Comparison of ENCODE assay signal across 8 mouse cellular contexts in genomic region chr9:78520127-78520779, GRCm38 (mm10). TPM values are rescaled to one million over a fixed set of nuclear protein-coding genes. Genes with fewer than 3 reads are reported as not detected.
DNase-seq lines count a peak whose midpoint lies in the region; ATAC-seq and TF ChIP-seq lines count a peak whose summit lies in the region.

No protein-coding gene starts in this region.

- no peaks in the 10 kb centered on the region for H3K27me3 ChIP-seq in ES-Bruce4 (ENCODE audit: control insufficient read depth, insufficient read depth, low read length, poor library complexity, severe bottlenecking)
- no peaks in the 10 kb centered on the region for H3K27me3 ChIP-seq in forebrain, embryonic 15.5 days

- H3K4me3 ChIP-seq in ES-Bruce4 (ENCODE audit: low read depth, low read length): peak overlapping the region; percentile 98
- H3K4me3 ChIP-seq in forebrain, embryonic 15.5 days: peak overlapping the region; percentile 52

- under 1% methylated on average over 15 of the region's 15 CpGs for WGBS in forebrain, embryonic 15.5 days

- peak; percentile 48 for DNase-seq in MN1 (ENCODE audit: low spot score)
- DNase-seq in kidney, adult 9 months: peak; percentile 57
- peak; percentile 73 for DNase-seq in lung, postnatal 10 days
- DNase-seq in testis, postnatal 10 days (ENCODE audit: low spot score): peak; percentile 71
- no peak for DNase-seq in layer of hippocampus, postnatal 14 days (ENCODE audit: low spot score in 2 of 2)
- DNase-seq in thymus, postnatal 36 days: no peak

- peak overlapping the region; percentile 83 for H3K9ac ChIP-seq in ES-Bruce4 (ENCODE audit: low read depth, poor library complexity, severe bottlenecking)
- H3K9ac ChIP-seq in forebrain, embryonic 15.5 days (replicated peaks): peak overlapping the region; percentile 56

- peak overlapping the region; percentile 99 for H3K27ac ChIP-seq in ES-Bruce4 (ENCODE audit: insufficient read depth, low read length)
- H3K27ac ChIP-seq in forebrain, embryonic 15.5 days (replicated peaks): peak overlapping the region; percentile 82

- peak; percentile 77 for TF ChIP-seq EP300 in ES-Bruce4 (IDR thresholded peaks at IDR 0.05; ENCODE audit: insufficient read depth, low read depth, low read length)

- H3K36me3 ChIP-seq in ES-Bruce4 (ENCODE audit: control insufficient read depth, insufficient read depth, low read length, poor library complexity, severe bottlenecking): peaks cover 29% of the 10 kb centered on the region
- H3K36me3 ChIP-seq in forebrain, embryonic 15.5 days: no peaks in the 10 kb centered on the region

- no peaks in the 10 kb centered on the region for H3K4me1 ChIP-seq in ES-Bruce4 (ENCODE audit: control insufficient read depth, insufficient read depth, low read length)
- peaks cover 19% of the 10 kb centered on the region for H3K4me1 ChIP-seq in forebrain, embryonic 15.5 days

- peak; percentile 34 for TF ChIP-seq POLR2A in ES-Bruce4 (IDR thresholded peaks at IDR 0.05; ENCODE audit: insufficient read depth, low read length)

- peak; percentile 71 for ATAC-seq in forebrain, embryonic 15.5 days (replicated peaks)

- peak overlapping the region; percentile 87 for H3K4me2 ChIP-seq in forebrain, embryonic 15.5 days (replicated peaks)

- no peak for TF ChIP-seq CTCF in ES-Bruce4 (IDR thresholded peaks at IDR 0.05; ENCODE audit: low read depth, low read length)

- H3K9me3 ChIP-seq in ES-Bruce4 (replicated peaks; ENCODE audit: control insufficient read depth, insufficient read depth, low read length, poor library complexity, severe bottlenecking): no peaks in the 10 kb centered on the region
- H3K9me3 ChIP-seq in forebrain, embryonic 15.5 days: no peaks in the 10 kb centered on the region

RNA-seq across cellular contexts. Expression of gene Eef1a1, which starts 31.3 kb away (rescaled TPM):
- polyA plus RNA-seq in ES-Bruce4 (2011; ENCODE audit: insufficient read depth, insufficient read length, low read depth, missing spikeins): 19,892 and 21,149 TPM in 2 replicates
- polyA plus RNA-seq in forebrain, embryonic 15.5 days (2015; fragmentation: Nextera tagmentation; extraction: Ambion mirVana): 3,810 and 3,862 TPM in 2 replicates
- 1,000 to 10,000 TPM; 3,391 to 3,794 TPM for total RNA-seq in layer of hippocampus, postnatal 14 days (2021)

Comparison
In these comparisons a context has a peak if more than half of its experiments do, and no peak if none do; other contexts are left out.
1. DNase-seq: peak in MN1 (single experiment), kidney, adult 9 months (single experiment), lung, postnatal 10 days (single experiment) and testis, postnatal 10 days (single experiment); none in layer of hippocampus, postnatal 14 days (0 of 2) and thymus, postnatal 36 days (0 of 2).